Mouse (Mus musculus): ENCODE measurements around the gene Vax1. TPM values are rescaled to one million over a fixed set of nuclear protein-coding genes. Genes with fewer than 3 reads are reported as not detected.

The Vax1 gene
- polyA plus RNA-seq, 1 experiment from 2014 or later: 5.8 TPM

Other genes starting within 250 kb of the Vax1 start
- gene Eno4, start 226.6 kb downstream of the Vax1 start, polyA plus RNA-seq (2014; fragmentation: Nextera tagmentation; extraction: Ambion mirVana): 0.98 and 1.9 TPM in 2 replicates
- gene Hspa12a, start 226.4 kb downstream of the Vax1 start, polyA plus RNA-seq (2014; fragmentation: Nextera tagmentation; extraction: Ambion mirVana): 6.5 and 7.4 TPM in 2 replicates
- 6.0 and 6.2 TPM in 2 replicates for gene Shtn1, start 94.0 kb downstream of the Vax1 start, polyA plus RNA-seq (2014; fragmentation: Nextera tagmentation; extraction: Ambion mirVana)
- gene Kcnk18, start 49.2 kb upstream of the Vax1 start, polyA plus RNA-seq (2014; fragmentation: Nextera tagmentation; extraction: Ambion mirVana): not detected in 2 replicates
- 19.3 and 19.7 TPM in 2 replicates for gene Slc18a2, start 90.8 kb upstream of the Vax1 start, polyA plus RNA-seq (2014; fragmentation: Nextera tagmentation; extraction: Ambion mirVana)
- gene Rps12-ps3, start 152.2 kb upstream of the Vax1 start, polyA plus RNA-seq (2014; fragmentation: Nextera tagmentation; extraction: Ambion mirVana): 9.5 and 13.5 TPM in 2 replicates
- gene Pdzd8, start 175.7 kb upstream of the Vax1 start, polyA plus RNA-seq (2014; fragmentation: Nextera tagmentation; extraction: Ambion mirVana): 17.6 and 18.8 TPM in 2 replicates

Data from forebrain, embryonic 11.5 days (tissue).